Comparison of ENCODE assay signal across 19 mouse cellular contexts in the genomic region with DNA sequence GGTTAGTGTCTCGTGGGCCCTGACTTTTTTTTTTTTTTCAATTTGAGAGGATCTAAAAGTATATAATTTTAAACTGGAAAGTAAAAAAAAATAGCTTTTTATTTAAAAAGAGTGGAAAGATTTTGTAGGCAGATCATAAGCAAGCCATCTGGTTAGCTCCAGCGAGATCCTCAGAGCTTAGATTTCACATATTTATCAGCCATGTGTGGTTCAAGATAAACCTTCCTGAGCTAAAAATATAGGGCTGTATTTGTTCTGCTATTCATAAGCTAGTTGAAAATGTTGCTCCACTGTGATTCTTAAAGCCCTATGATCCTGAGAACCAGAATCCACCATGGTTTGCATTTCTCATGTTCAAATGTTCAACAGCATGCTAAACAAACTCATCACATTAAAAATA. TPM values are rescaled to one million over a fixed set of nuclear protein-coding genes. Genes with fewer than 3 reads are reported as not detected.
A peak's percentile ranks its signal among the peaks of the same experiment; 100 is the strongest.
DNase-seq lines count a peak whose midpoint lies in the region.
"Had no signal": no experiment of that assay in that cellular context is flagged by ENCODE, and none has a peak within 500 bp of the region (broad histone marks: within the 10 kb centered on the region; RNA-seq: fewer than 3 reads in every experiment).

No protein-coding gene starts in this region.

- DNase-seq in frontal cortex, adult 2 months (ENCODE audit: extremely low spot score in 1 of 2, low spot score in 1 of 2) = peak; percentile 56 to 58
- no peak for DNase-seq in frontal cortex, postnatal 10 days (ENCODE audit: low spot score in 2 of 2)
- peak; percentile 15 to 19 for DNase-seq in layer of hippocampus, adult 8-10 months (ENCODE audit: low spot score in 2 of 2)
- no peak for DNase-seq in layer of hippocampus, postnatal 36 days
- peak; percentile 26 to 84 for DNase-seq in left cerebral cortex, postnatal 25 days (ENCODE audit: low spot score in 2 of 2)
- no peak for DNase-seq in left cerebral cortex, postnatal 4 days
- no peak for DNase-seq in gastrocnemius, adult 18-20 months (ENCODE audit: low spot score)
- DNase-seq in thymus, postnatal 25 days = no peak
- DNase-seq: adrenal gland, postnatal 36 days; cerebellum, adult 8-10 months; cerebellum, postnatal 25 days; gastrocnemius, postnatal 25 days; heart, adult 18-20 months; heart, postnatal 14 days; kidney, adult 11 months; kidney, postnatal 14 days; liver; lung, adult 2 months; lung, postnatal 10 days had no signal

- intact Hi-C loops in left cerebral cortex, postnatal 25 days (cut with DNase I) = no loop called here
- intact Hi-C loops in left cerebral cortex, postnatal 4 days (cut with DNase I) = no loop called here

RNA-seq across cellular contexts. Expression of a gene that starts 18.6 kb away (rescaled TPM):
- 38.6 and 41.4 TPM in 2 replicates for polyA plus RNA-seq in frontal cortex, adult 2 months (2012; rRNA removed)
- 10 to 100 TPM; 78.8 to 86.5 (median 82.5) TPM for total RNA-seq in layer of hippocampus, adult 8-10 months (2022)
- total RNA-seq in layer of hippocampus, postnatal 36 days (2021) = 10 to 100 TPM; 80.0 to 96.8 TPM
- total RNA-seq in left cerebral cortex, postnatal 25 days (2021) = 10 to 100 TPM; 74.8 to 87.1 TPM
- 10 to 100 TPM; 40.2 to 40.9 TPM for total RNA-seq in left cerebral cortex, postnatal 4 days (2021)
- total RNA-seq in gastrocnemius, adult 18-20 months (2021) = 10 to 100 TPM; 26.3 to 28.4 TPM

RNA-seq across cellular contexts. Expression of a gene that starts 20.2 kb away (rescaled TPM):
- 88.3 and 97.9 TPM in 2 replicates for polyA plus RNA-seq in frontal cortex, adult 2 months (2012; rRNA removed)
- total RNA-seq in layer of hippocampus, adult 8-10 months (2022) = 100 to 1,000 TPM; 113 to 132 (median 117) TPM
- 100 to 1,000 TPM; 116 to 131 TPM for total RNA-seq in layer of hippocampus, postnatal 36 days (2021)
- 100 to 1,000 TPM; 138 to 140 TPM for total RNA-seq in left cerebral cortex, postnatal 25 days (2021)
- 100 to 1,000 TPM; 168 to 170 TPM for total RNA-seq in left cerebral cortex, postnatal 4 days (2021)
- 10 to 100 TPM; 48.4 to 56.6 TPM for total RNA-seq in gastrocnemius, adult 18-20 months (2021)

RNA-seq across cellular contexts. Expression of a gene that starts 49.0 kb away (rescaled TPM):
- 0.08 and 0.18 TPM in 2 replicates for polyA plus RNA-seq in frontal cortex, adult 2 months (2012; rRNA removed)
- under 1 TPM in 3 of 4 experiments, not detected in 1; 0.16 to 0.28 (median 0.16) TPM for total RNA-seq in layer of hippocampus, adult 8-10 months (2022)
- under 1 TPM; 0.10 TPM for total RNA-seq in layer of hippocampus, postnatal 36 days (2021)
- under 1 TPM; 0.07 to 0.30 TPM for total RNA-seq in left cerebral cortex, postnatal 25 days (2021)
- under 1 TPM; 0.10 to 0.18 TPM for total RNA-seq in left cerebral cortex, postnatal 4 days (2021)
- under 1 TPM in 1 of 2 experiments, not detected in 1; 0.09 TPM for total RNA-seq in gastrocnemius, adult 18-20 months (2021)

Comparison
In these comparisons a context has a peak if more than half of its experiments do, and no peak if none do; other contexts are left out.
1. DNase-seq: peak in frontal cortex, adult 2 months (2 of 2), layer of hippocampus, adult 8-10 months (2 of 2) and left cerebral cortex, postnatal 25 days (2 of 2); none in frontal cortex, postnatal 10 days (0 of 2), layer of hippocampus, postnatal 36 days (0 of 2), left cerebral cortex, postnatal 4 days (single experiment), gastrocnemius, adult 18-20 months (single experiment) and thymus, postnatal 25 days (single experiment).